Mouse (Mus musculus) liver, postnatal 0 days (tissue): ENCODE data around the gene Vwa2.

Experiments
- CTCF ChIP-seq: sonication (generic); IDR thresholded peaks from 2 replicates; pipeline ENCODE4 v1.5.1; 2016; ENCODE audit warnings: antibody characterized with exemption, low read depth
- EP300 ChIP-seq: IDR thresholded peaks from 2 replicates; pipeline ENCODE4 v1.6.1; 2016; ENCODE audit warnings: antibody characterized with exemption, low read depth, mild to moderate bottlenecking

- no peak for TF ChIP-seq CTCF
- no peak for TF ChIP-seq EP300
These were observed 6.3 kb upstream of the Vwa2 start for GRCm38 (mm10) chr19:56867701-56868100.
